Mouse (Mus musculus) right cerebral cortex, postnatal 36 days (tissue): ENCODE measurements at regions not wholly inside any gene's neighbourhood (a gene's known extent, or its start where the extent isn't known, plus 50 kb on each side); places are given as distances from the start of the nearest gene placed in this dataset.

Source experiments
- DNase-seq, 2 experiments: peaks; one replicate each; pipeline ENCODE4 v3.0.0; 2022; ENCODE audit warnings: low spot score in 2 of 2, mixed read lengths in 1 of 2

GRCm38 (mm10) chr16:92976097-92976496 is 150.1 kb upstream of the Runx1 start:
- no peak for DNase-seq

GRCm38 (mm10) chr16:92975090-92975489 is 149.1 kb upstream of the Runx1 start:
- DNase-seq, result no peak

GRCm38 (mm10) chr16:92972681-92973080 is 146.7 kb upstream of the Runx1 start:
- no peak for DNase-seq

- no peak for DNase-seq
Measured at GRCm38 (mm10) chr16:92971956-92972355, 146.0 kb upstream of the Runx1 start.

GRCm38 (mm10) chr16:92970587-92970986 is 144.6 kb upstream of the Runx1 start:
- no peak for DNase-seq

GRCm38 (mm10) chr16:92969036-92969435 is 143.1 kb upstream of the Runx1 start:
- no peak for DNase-seq

- no peak for DNase-seq
Measured at GRCm38 (mm10) chr16:92966069-92966866, 140.3 kb upstream of the Runx1 start.

- DNase-seq, result no peak
Measured at GRCm38 (mm10) chr16:92965651-92966050, 139.7 kb upstream of the Runx1 start.

- DNase-seq, result no peak
Measured at GRCm38 (mm10) chr16:92963582-92963981, 137.6 kb upstream of the Runx1 start.

- no peak for DNase-seq
Measured at GRCm38 (mm10) chr16:92961361-92961760, 135.4 kb upstream of the Runx1 start.

- no peak for DNase-seq
Measured at GRCm38 (mm10) chr16:92960740-92961139, 134.8 kb upstream of the Runx1 start.

GRCm38 (mm10) chr16:92958967-92959366 is 133.0 kb upstream of the Runx1 start:
- DNase-seq, result no peak

GRCm38 (mm10) chr16:92958146-92958545 is 132.2 kb upstream of the Runx1 start:
- DNase-seq, result no peak

GRCm38 (mm10) chr16:92955508-92955907 is 129.6 kb upstream of the Runx1 start:
- DNase-seq, result no peak

- no peak for DNase-seq
Measured at GRCm38 (mm10) chr16:92955087-92955486, 129.1 kb upstream of the Runx1 start.

- no peak for DNase-seq
Measured at GRCm38 (mm10) chr16:92953936-92954654, 128.1 kb upstream of the Runx1 start.

GRCm38 (mm10) chr16:92952336-92953097 is 126.6 kb upstream of the Runx1 start:
- peak in 1 of 2 experiments; percentile 28 for DNase-seq

- no peak for DNase-seq
Measured at GRCm38 (mm10) chr16:92951516-92951915, 125.6 kb upstream of the Runx1 start.

- DNase-seq, result no peak
Measured at GRCm38 (mm10) chr16:92948494-92948893, 122.5 kb upstream of the Runx1 start.

- no peak for DNase-seq
Measured at GRCm38 (mm10) chr16:92946554-92946953, 120.6 kb upstream of the Runx1 start.

- DNase-seq, result no peak
Measured at GRCm38 (mm10) chr16:92943901-92944300, 118.0 kb upstream of the Runx1 start.

GRCm38 (mm10) chr16:92939618-92940017 is 113.7 kb upstream of the Runx1 start:
- no peak for DNase-seq
